Mouse (Mus musculus): ENCODE measurements around the gene Gm43720.

The Gm43720 gene

DNA sequence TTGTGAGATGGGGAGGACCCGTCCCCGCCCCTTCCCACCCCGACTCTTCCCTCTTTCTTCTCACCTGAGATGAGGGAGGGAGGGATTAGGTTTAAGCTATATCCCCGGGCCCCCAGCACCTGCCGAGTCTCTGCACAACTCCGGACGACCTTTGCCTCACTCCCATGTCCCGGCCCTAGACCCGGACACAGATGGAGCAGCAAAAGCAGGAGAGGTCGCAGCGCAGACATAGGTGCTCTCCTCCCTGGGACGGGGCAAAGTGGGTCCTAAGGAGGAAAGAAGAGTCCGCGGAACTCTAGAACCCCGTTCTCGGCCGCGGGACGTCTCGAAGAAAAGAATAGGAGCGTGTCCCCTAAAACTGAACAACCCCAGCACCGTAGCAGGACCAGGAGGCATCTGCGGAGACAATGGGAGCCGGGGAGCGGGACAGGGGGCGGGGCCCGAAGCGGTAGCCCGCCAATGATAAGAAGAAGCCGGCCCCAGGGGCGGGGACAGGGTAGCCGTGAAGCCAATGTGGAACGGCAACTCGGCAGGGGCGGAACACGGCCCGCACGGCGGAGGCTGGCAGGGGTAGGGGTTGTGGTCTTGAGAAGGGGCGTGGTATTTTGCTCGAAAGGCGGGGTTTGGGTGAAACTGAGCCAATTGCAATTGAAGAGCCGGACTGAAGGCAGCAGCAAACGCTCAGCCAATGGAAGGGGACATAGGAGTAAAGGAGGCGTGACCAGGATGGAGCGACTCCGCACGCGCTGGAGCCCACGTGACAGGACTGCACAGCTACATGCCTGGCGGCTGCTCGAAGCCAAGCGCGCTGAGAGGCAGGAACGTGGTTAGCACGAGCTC lies at the start of gene Gm43720, which contains the start of the genes Gpc2 and Stag3:
Gm43720 (minus strand) TSS at position 374 of the 840 bp plus-strand sequence.
Gpc2 (minus strand) TSS at position 421 of the 840 bp plus-strand sequence.
Stag3 (plus strand) TSS at position 656 of the 840 bp plus-strand sequence.
- peak; percentile 83 to 90 for DNase-seq

DNA sequence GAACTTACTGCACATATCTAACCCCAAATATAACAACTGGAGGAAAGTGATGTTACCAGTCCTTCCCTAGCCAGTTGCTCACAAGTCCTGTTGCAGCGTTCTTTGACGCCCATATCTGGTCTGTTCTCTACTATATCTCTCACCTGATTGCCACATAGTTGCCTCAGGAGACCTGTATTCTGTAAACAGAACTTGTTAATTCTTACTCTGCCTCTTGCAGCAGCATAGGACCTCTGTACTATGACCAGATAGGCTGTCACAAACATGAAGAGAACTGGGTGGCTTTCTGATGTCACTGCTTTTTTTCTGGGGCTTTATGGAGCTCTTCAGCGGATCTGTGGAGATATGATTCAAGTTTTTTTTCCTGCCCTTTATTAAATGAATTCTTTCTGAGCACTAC lies 33.0 kb upstream of the Gm43720 start:
- DNase-seq, result no peak

DNA sequence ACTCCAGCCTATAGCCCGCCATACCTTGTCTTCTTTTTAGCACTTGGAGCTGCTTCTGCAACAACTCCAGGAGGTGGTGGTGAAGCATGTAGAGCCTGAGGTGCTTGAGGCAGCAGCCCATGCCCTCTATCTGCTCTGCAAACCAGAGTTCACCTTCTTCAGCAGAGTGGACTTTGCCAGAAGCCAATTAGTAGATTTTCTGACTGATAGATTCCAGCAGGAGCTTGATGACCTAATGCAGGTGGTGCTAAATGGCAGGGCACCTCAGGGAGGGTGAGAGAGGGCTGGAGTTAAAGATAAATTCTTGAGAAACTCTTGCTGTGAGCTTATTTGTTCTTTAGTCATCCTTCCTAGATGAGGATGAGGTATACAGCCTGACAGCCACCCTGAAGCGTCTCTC lies 19.9 kb upstream of the Gm43720 start:
- DNase-seq, result no peak

DNA sequence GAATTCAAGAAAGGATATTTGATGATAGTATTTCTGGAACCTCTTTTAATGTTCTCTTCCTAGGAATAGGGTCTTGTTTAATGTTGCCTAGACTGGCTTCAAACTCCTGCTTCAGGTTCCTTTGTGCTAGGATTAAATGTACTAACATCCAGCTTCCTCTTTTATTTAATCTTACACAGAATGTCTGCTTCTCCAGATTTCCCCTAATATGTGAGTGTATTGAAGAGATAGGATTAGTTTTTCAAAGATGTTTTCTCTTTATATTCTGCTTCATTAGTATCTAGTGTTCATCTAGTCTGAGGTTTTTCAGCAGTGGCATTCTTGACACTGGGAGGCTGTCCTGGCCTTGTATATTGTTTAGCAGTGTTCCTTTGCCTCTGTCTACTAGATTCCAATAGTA lies 14.4 kb upstream of the Gm43720 start:
- no peak for DNase-seq

DNA sequence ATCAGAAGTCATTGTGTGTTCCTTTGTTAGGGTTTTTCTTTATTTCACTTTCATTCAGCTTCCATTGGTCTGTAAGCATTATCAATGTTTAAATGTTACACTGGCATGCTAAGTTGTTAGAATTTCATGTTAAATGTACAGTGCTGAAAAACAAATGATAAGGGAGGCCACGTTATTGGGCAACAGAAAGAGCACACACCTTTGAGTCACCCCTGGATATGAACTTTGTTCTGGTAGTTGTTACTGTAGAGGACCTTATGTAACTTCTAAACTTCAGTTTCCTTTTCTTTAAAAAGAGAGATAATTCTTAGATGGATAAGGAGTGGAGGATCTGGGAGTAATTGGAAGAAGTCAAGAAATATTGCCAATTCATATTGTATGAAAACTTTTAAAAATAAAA lies 11.9 kb upstream of the Gm43720 start:
- no peak for DNase-seq

DNA sequence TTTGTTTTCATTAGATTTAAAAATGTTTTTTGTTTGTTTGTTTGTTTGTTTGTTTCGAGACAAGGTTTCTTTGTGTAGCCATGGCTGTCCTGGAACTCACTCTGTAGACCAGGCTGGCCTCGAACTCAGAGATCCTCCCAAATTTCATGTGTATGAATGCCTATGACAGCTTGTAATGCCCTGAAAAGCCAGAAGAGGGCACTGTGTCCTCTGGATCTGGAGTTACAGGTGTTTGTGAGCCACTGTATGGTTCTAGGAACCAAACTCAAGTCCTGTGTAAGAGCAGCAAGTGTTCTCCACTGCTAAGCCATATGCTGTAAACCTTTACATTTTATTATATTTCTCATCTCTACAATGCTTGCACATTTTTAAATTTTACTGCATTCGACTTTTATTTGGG lies 8.1 kb upstream of the Gm43720 start:
- no peak for DNase-seq

DNA sequence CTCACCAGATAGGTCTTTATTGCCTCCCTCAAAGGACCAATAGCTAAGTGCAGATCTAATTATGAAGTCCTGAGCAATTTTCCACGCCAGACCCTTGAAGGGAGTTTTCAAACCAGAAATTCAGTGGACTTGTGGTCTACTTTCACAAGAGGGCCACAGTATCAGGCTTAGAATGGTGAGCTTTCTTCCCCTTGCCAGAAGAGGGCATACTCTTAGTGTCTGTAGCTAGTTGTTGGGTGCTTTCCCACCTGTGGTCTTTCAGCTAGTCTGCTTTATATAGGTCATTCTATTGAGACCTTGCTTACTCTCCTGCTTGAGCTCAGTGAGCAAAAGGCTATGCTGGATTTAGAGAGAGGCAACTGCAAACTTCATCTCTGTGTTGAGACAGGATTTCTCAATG lies 3.8 kb upstream of the Gm43720 start:
- no peak for DNase-seq

DNA sequence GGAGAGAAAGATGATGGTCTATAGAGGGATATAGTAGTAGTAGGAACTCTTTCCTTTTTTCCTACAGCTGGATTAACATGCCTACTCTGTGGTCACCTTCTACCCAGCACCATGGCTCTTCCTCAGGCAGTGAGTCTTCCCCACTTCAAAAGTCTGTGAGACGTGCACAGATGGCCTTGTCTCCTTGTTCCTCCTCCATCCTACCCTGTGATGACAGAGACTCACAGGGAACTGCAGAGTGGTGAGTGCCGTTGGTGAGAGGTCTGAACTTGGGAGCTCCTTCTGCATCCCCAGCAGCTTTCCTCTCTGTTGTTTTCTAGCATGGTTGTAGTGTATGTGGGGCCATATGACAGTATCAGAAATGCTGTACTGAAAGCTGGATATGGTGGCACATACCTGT lies 2.0 kb upstream of the Gm43720 start:
- DNase-seq, result no peak

DNA sequence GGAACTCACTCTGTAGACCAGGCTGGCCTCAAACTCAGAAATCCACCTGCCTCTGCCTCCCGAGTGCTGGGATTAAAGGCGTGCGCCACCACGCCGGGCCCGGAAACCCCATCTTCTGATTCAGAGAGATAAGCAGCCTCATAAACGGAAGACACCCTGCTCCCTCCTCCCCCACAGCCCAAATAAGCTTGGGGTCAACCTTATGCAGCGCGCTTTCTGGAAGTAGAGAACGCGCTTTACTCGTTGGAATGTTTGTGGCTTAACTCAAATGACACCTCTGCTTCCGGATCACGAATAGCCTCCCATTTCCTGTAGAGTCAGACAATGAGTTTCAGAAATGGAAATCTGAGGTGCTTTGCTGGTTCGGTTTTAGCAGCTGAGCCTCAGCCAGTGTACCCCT lies 1.1 kb upstream of the Gm43720 start:
- no peak for DNase-seq

DNA sequence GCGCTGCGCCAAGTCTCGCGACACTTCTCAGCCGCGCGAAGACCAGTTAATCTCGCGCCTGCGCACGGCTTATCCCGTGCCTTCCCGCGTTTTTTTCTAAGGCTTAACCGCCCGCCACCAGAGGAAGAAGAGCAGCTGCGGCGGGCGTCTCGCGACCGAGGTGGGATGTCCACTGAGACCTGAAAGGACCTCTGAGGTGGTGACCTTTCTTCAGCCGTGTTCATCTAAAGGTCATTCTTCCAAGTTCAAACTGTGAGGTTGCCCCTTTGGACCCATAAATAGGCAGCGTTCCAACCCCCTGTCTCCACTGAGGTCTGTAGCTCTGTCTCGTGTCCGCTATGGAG lies 639 bp upstream of the Gm43720 start:
- DNase-seq, result no peak

DNA sequence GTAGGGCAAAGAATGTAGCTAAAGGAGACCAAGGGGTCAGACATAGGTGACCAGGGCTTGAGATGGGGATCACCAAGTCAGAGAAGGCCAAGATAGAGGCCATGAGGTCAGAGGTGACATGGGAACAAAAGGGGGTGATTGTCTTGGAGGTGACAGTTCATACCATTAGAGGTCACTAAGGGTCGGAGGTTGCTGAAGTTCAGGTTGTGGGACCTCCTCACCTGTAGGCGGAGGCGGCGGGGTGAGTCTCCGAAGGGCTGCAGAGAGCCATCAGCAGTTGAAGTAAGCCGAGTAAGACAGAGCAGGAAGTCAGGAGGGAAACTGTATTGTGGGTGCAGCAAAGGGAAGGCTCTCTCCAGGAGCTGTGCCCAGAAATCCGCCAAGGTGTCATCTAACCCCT lies 1.8 kb downstream of the Gm43720 start:
- no peak for DNase-seq

DNA sequence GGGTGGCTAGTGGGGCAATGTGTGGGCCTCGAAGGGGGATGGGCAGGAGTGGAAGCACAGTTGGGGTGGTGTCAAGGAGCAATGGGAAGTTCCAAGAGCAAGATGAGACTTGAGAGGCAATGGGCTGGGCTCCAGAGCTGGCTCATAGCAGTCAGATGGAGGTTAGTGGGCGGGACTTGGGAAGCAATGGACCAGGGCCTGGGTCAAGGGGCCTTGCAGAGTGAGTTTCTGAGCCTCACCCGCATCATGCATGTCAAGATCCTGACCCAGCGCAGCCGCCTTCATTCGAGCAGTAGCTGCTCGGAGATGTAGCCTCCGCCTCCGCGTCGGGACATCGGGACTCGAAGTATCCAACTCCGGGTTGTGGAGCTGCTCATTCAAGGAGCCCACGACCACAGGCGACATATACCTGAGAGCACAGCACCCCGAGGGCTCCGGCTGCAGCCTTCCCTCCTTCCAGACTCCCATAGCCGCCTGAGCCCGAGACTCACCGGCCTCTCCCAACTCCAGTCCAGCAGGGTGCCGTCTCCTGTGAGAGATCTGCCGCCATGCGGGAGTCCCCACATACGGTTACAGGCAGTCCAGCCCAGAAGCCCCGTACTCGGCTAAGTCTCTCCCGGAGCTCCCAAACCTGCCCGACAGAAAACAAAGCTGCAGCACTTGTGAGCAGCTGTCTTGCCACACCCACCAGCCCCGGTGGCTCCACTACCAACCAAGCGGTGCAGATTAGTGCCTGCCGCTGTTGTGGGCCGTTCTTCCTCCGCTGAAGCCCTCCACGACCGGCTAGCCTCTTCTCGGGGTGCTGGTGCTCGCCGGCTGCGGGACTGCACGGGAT lies 4.3 kb downstream of the Gm43720 start:
- DNase-seq, result no peak

DNA sequence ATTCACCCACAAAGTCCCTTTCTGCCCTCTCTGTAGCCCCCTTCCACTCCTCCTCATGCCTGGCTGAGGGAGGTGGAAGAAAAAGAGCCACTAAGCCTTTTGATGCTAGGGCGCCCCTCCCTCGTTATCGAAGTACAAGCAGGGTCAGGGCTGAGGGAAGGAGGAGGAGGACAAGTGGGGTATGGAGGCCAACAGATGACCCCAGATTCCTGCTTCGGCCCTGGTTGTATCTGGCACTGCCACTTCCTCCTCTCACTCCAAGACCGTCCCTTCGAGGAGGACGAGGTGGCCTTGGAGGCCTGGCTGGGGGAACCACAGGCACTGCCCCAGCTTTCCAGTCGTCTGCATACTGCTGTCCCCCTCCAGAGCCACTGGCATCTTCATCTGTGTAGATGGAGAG lies 5.6 kb downstream of the Gm43720 start:
- no peak for DNase-seq

DNA sequence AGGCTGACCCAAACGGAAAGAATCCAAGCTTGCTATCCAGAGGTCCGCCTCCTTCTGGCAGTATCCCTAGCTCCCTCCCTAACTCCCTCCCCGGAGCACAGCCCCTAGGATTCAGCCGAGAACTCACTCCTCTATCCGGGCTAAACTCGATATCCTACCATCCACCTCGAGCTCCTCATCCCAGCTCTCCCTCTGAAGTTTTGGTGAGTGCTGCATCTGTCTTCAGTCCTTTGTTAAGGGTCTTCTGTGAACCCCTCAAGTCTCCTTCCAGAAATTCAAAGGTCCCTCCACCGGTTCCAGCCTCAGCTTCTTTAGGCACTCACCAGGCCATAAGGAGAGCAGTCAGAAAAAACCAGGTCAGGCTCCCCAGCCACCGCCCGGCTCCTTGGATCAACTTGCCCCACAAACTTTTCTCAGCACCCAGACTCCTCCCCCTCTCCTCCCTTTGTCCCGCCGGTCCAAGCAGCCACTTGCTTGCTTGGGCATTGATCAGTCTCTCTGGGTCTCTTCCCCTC lies 7.3 kb downstream of the Gm43720 start, which contains the start of gene Gal3st4:
Gal3st4 (minus strand) TSS at position 432 of the 515 bp plus-strand sequence.
- no peak for DNase-seq

DNA sequence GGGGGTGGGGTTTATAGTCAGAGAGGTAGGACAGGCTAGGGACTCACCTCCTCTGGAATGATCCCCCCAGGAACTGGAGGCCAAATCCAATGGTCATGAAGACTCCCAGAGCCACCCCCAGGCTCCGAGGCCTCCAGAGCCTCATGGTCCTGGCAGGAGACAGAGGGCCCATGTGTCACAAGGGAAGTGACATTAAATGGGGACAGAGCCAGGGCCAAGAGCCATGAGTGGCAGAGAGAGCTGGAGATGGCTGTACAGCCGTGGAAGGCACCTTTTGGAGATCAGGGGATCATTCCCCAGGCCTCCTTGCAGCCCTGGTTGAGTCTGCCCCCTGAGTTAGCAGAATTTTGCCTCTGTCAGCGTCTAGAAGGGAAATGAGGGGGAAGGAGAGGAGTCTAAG lies 8.5 kb downstream of the Gm43720 start:
- DNase-seq, result no peak

DNA sequence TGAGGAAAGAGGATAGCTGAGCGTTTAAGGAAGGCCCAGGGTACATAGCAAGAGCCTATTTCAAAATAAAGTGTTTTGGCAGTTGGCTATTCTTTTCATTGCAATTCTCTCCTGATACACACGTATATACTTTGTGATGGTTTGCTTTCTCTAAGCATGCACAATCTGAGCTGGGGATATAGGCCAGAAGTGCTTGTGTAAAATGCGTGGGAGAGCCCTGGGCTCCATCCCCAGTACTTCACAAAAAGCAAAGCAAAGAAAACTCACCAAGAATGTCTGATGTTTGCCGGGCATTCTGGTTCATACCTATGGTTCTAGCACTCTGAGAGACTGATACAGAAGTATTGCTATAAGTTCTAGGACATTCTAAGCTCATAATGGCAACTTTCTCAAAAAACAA lies 10.8 kb downstream of the Gm43720 start:
- no peak for DNase-seq

DNA sequence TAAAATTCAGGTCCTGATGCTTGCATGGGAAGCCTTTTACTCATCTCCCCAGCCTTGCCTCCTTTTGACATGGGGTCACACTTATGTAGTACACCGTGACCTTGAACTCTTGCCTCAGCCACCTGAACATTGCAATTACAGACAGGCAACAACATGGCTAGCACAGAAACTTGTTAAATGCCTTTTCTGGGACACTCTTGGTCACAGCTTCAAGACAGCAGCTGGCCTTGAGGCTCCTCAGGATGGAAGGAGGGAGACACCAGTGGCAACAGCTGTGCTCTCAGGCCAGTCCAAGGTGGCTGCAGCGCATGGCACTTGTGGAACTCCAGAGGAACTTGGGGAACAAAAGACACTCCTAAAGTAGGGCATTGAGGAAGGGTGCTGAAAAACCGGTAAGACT lies 12.6 kb downstream of the Gm43720 start:
- no peak for DNase-seq

DNA sequence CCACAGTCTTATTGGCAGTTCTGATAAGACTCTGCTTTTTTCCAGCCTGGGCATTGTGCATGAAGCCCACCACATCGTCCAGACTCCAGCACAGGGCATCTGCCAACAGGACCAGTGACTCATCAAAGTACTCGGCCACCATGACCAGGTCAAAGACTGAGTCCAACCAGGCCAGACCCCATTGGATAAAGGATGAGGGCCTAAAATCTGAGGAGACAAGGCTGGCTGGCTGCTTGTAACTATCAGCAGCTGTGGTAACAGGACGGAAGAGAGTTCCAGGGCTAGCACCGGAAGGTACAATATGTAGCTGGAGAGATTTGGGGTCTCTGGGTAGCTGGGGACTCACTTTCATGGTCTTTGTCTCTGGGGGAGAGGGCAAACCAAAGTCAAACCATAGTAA lies 14.0 kb downstream of the Gm43720 start:
- no peak for DNase-seq

DNA sequence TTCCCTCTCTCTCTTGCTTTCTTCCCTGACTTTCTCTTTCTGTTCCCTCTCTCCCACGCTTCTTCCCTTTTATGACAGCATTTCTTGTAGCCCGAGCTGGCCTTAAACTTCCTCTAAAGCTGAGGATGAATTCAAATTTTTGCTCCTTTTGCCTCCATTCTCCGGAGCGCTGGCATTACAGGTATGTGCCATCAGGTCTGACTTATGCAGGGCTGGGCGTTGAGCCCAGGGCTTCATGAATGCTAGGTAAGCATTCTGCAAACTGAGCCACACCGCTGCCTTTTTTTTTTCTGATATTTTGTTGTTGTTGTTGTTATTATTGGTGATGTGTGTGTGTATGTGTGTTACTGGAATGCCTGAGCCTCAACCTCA lies 15.6 kb downstream of the Gm43720 start:
- DNase-seq, result no peak

DNA sequence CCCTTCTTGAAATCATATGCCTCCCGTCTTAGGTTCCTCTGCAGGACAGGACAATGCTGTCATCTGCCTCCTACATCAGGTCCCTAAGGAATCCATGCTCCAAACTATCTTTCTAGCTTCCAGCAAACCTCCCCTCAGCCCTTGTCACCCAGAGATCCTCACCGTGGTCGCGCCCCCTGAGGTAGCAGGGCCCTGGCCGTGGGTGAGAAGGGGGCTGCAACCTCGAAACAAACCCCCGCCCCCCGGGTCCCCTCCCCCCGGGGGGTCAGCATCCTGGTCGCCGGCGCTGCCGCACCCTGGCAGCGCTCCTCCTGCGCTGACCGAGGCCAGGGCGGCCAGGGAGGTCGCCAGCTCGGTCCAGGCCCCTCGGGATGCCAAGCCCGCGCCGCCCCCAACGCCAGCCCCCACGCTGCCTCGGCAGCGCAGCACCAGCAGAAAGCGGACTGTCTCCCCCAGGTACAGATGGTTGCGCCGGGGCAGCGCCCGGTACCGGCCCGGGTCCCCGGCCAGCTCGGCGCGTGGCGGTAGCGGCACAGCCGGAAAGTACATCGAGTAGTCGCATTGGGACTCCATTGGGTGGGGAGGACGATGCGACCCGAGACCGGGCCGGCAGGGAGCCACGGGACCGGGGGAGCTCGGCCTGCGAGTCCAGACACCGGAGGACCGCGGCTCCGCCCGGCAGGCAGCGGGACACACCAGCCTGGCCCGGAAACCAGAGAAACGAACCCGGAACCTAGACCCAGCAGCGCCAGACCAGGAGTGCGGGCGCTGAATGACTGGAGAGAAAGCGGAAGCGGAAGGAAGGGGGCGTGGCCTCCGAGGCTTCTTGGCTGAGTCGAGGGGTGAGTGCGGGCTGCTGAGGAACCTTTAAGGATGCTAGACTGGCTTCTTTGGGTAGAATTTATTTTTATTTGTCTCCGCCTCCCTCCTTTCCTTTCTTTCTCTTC lies 16.2 kb downstream of the Gm43720 start, which contains the start of gene BC037034:
BC037034 (minus strand) TSS at position 774 of the 947 bp plus-strand sequence.
- DNase-seq, result peak; percentile 82 to 85

DNA sequence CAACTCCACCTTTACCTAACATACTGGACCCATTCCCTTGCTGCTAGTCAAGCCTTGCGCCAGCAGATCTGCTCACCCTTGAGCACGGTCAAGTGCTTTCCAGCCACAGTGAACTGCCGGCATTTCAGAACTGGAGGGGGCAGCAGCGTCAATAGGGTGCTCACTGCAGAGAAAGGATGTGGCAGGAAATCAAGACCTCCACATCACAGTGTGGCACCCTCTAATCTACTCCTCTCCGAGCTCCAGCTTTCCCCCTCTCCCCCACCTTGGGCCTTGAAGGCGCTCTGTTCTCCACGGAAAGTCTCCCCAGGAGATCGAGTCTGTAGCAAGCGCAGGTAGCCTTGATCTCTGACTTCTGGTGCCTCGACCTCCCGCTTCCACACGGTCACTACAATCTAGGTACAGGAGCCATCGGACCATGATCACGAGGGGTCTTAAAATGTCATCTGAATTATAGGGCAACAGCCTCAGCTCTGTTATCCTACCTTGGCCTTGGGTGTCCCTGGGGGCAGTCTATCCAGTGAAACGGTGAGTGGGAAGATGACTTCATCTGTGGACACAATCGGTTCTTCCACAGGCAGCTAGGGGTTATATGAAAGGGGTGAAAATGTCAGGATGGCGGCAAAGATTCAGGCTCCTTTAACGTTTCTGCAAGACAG lies 17.0 kb downstream of the Gm43720 start:
- DNase-seq, result peak in 1 of 2 experiments; percentile 14

DNA sequence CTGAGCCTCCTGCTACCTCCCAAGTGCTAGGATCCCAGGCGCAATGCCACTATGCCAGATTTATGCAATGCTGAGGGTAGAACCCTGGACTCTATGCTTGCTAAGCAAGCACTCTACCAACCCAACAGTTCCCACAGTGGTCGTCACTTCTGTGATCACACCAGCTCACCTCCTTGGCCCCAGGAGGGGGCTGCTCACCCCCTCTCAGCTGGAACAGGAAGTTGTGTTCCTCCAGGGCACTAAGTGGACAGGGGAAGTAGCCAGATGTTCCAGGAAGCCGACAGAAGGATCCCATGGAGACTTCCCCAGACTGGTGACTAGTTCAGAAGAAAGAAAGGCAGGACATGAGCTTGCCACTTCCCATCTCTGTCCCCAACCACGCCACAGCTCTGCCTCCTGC lies 17.8 kb downstream of the Gm43720 start:
- no peak for DNase-seq

Data from thymus, adult 18-20 months (tissue).